Mouse (Mus musculus) bone marrow macrophage, adult 2 months (primary cell): Measurements from ENCODE around the gene Arid1b. TPM values are rescaled to one million over a fixed set of nuclear protein-coding genes. Genes with fewer than 3 reads are reported as not detected.

Experiments
- H3K27ac ChIP-seq: 2 replicates; pipeline ENCODE4 v1.5.1; 2012; ENCODE audit warnings: low read depth, low read length; ENCODE audit not compliant: insufficient read depth
- H3K4me1 ChIP-seq: 2 replicates; pipeline ENCODE4 v1.6.1; 2012; ENCODE audit warnings: low read length; ENCODE audit not compliant: control insufficient read depth, insufficient read depth
- H3K4me3 ChIP-seq: 2 replicates; pipeline ENCODE4 v1.5.1; 2012; ENCODE audit warnings: mild to moderate bottlenecking, low read length, moderate library complexity; ENCODE audit not compliant: insufficient read depth
- CTCF ChIP-seq: IDR thresholded peaks from 2 replicates; pipeline ENCODE4 v1.5.1; 2012; ENCODE audit warnings: low read depth, mild to moderate bottlenecking, low read length, moderate library complexity
- POLR2A ChIP-seq: IDR thresholded peaks from 2 replicates; pipeline ENCODE4 v1.6.1; 2012; ENCODE audit warnings: mild to moderate bottlenecking, low read depth, low read length, borderline replicate concordance
- polyA plus RNA-seq: library from polyadenylated mRNA; stranded (reverse); fragments of >200 nt; gene quantifications from 2 replicates; pipeline ENCODE4 v1.2.4, GENCODE M21; 2012; ENCODE audit not compliant: missing spikeins, insufficient read depth, insufficient read length

The Arid1b gene
- polyA plus RNA-seq, 1 experiment = 25.8 TPM

DNA sequence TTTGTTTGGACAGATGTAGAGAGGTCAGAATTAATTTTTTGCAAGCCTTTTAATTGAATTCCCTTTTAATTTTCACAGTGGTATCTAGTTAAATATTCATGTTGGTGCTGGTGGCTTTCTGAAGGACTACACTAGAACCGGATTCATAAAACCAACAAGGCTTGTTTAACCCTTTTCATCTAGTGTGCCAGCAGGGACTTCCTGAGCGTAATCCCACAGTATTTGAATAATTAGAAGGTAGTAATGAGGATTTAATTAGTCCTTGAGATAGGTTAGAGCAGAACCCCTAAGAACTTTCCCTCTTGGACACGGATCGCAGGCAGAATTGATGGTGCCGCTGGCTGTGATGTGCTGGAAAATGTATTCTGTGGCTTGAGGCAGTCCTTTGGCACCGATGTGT is 273.6 kb downstream of the Arid1b start:
- Histone ChIP-seq H3K4me3 (no peak overlapping the region), H3K4me1 (peaks cover 21% of the 10 kb centered on the region), H3K27ac (no peak overlapping the region)
- TF ChIP-seq POLR2A (no peak), CTCF (no peak)

DNA sequence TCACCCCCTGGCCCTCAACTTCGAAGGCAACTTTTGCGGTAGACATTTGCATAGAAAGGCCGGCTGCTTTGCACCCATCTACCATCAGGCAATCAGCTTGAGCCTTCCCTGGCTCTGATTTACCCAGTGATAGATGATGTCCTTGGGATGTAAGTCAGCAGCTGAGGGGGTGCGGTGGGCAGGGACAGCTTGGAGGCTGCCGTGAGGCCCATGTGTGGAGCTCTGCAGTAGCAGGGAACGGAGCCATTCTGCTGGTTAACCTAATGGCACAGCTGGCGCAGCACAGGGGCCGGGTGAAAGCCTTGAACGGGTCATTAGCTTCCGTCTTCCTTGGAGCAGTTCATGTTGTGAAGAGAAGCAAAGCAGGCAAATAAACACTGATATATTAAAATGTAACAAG is 275.2 kb downstream of the Arid1b start:
- peaks cover 14% of the 10 kb centered on the region for H3K4me1 ChIP-seq
- H3K27ac ChIP-seq = no peak overlapping the region
- no peak for TF ChIP-seq CTCF
- TF ChIP-seq POLR2A = no peak
- no peak overlapping the region for H3K4me3 ChIP-seq

DNA sequence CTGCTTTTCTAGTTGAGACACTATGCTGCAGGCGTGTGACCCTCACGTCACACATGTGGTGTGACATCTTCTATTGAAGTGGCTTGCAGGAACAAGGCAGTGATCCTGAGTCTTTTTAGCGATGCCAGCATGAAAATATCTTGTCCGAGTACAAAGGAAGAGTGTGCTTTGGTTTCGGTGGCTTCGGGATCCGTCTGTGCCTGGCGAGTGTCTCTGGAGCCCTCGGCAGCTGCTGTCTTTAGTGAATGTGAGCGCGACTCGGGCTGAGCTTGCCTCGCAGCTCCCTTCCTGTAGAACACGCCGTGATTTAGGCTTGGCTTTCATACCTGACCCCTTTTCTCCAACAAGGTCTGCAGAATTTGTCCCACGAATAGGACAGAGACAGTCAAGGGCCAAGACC is 275.6 kb downstream of the Arid1b start:
- TF ChIP-seq CTCF (no peak), POLR2A (no peak)
- Histone ChIP-seq H3K4me3 (no peak overlapping the region), H3K4me1 (peaks cover 12% of the 10 kb centered on the region), H3K27ac (no peak overlapping the region)

DNA sequence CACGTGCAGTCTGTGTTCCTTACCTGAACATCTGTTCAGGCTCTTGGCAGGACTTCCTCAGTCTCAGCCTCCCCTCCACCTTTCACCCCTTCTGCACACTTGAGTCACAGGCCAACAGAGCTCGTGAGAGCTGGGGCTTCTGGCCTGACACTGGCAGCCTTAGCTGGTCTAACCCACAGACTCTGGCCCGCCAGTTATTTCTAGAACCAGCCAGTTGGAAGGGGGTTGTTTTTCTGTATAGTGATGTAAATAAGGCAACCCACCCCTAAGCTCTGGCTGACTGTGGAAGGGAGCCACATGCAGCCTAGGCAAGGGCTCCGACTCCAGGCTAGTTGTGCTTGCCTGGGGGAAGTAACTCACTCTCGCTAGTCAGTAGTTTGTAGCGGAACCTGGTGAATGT is 276.7 kb downstream of the Arid1b start:
- H3K4me3 ChIP-seq = no peak overlapping the region
- TF ChIP-seq CTCF = no peak

DNA sequence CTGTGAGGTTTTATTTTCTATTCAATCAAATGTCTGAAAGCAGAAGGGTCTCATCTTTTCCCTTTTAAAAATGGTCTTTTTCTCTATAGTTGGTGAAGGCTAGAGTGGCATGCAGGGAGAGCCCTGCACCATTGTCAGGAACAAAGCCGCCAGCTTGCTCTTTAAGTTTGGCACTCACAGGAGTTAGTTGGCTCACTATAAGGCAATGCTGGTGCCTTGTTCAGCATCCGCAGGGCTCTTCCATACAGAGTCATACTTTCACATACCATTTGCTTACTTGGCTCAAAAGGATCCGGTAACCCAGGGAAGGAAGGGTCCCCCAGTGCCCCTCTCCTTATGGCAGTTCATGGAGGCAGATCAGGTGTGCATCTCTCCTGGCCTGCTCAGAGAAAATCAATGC is 279.0 kb downstream of the Arid1b start:
- H3K4me3 ChIP-seq = no peak overlapping the region
- TF ChIP-seq CTCF (no peak), POLR2A (no peak)
- H3K4me1 ChIP-seq = peaks cover 10% of the 10 kb centered on the region
- H3K27ac ChIP-seq = no peak overlapping the region

More for the DNA sequence above, 276.7 kb downstream of the Arid1b start:
- no peak overlapping the region for H3K27ac ChIP-seq
- peaks cover 12% of the 10 kb centered on the region for H3K4me1 ChIP-seq

DNA sequence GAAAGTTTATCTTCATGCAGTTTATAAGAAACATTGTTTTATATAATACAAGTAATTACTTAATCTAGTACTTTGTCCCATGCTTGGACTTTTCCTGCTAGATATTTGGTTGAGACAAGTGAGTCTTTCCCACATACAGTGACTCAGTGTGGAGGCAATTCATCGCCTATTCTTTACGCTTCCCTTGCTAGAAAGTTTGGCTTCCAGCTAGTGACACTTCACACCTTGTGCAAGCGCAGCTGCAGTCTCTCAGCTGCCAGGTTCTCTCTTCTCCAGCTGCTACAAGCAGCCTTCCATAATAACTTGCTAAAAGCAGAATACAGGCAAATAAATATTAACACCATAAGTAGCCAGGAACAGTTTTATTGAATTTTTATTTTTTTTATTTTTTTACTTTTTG is 279.6 kb downstream of the Arid1b start:
- H3K27ac ChIP-seq = no peak overlapping the region
- TF ChIP-seq CTCF = no peak
- no peak for TF ChIP-seq POLR2A
- H3K4me3 ChIP-seq = no peak overlapping the region
- peaks cover 10% of the 10 kb centered on the region for H3K4me1 ChIP-seq

DNA sequence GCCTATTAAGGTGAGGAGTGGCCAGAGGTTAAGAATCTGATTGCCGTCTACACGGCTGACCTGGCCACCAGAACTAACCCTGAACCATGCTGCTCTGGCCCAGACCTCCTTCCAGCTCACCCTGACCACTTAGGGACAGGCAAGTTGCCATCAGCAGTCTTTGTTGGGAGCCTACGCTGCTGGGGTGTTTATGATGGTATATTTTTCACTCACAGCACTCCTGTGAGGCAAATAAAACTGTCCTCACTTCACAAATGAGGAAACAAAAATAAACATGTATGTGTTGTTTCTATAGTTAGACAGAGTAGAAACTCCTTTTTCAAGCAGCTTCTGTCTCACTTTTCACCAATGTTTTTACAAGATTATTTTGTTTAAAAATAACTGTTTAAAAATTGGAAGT is 280.3 kb downstream of the Arid1b start:
- Histone ChIP-seq H3K27ac (no peak overlapping the region), H3K4me1 (peaks cover 10% of the 10 kb centered on the region), H3K4me3 (no peak overlapping the region)
- TF ChIP-seq CTCF (no peak), POLR2A (no peak)

DNA sequence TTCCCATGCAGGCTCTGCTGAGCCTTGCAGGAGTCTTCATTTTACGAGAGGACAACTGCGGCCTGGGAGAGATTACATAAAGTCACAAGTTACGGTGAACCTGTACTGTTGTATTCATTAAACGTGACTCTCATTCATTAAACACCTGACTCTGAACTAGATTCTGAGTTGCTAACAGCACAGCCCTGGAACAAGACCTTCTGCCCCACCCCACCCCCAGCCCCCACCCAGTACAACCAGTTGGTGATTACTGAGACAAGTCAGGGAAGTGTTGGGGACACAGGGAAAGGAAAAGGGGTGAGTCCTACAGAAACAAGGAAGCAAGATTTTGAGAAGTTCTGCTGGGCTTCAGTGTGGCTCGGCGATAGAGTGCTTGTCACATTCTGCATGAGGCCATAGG is 281.6 kb downstream of the Arid1b start:
- Histone ChIP-seq H3K27ac (0 out of 2 replicates have a peak overlapping the region, but pooled peaks have one; percentile 13), H3K4me3 (no peak overlapping the region), H3K4me1 (peaks cover 10% of the 10 kb centered on the region)
- TF ChIP-seq CTCF (0 out of 2 replicates have a peak, but pooled peaks have one; percentile 11), POLR2A (no peak)

DNA sequence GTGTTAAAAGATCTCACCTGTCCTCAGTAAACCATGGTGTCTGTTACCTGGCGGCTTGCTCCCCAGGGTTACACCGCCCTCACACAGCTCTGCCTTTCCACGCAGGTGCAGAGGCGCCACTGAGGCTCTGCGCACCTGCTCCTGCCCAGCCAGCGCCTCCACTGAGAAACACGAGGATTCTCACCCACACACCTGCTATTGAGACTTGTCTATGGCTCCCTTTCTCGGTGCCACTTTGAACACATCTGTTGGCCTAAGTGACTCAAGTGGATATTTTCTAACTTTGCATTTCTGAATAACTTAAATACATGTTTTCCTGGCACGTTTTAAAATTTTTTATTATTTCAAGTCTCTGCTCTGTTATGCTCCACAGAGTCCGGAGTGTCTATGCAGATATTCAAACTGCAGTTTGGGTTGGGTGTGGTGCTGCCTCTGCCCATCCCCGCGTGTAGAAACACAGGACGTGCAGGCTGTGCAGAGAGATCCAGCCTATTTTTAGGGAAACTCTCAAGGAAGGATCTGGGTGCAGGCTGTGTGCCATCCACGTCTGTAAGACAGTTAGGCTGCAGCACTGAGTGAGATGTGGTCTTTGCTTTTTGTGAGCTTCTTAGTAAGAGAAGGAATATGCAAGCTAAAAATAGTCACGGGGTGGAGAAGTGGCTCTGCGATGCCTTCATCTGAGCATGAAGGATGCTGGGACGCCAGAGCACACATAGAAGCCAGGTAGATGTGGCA is 283.2 kb downstream of the Arid1b start:
- Histone ChIP-seq H3K4me3 (no peak overlapping the region), H3K27ac (no peak overlapping the region), H3K4me1 (peaks cover 10% of the 10 kb centered on the region)
- TF ChIP-seq CTCF (no peak), POLR2A (no peak)

DNA sequence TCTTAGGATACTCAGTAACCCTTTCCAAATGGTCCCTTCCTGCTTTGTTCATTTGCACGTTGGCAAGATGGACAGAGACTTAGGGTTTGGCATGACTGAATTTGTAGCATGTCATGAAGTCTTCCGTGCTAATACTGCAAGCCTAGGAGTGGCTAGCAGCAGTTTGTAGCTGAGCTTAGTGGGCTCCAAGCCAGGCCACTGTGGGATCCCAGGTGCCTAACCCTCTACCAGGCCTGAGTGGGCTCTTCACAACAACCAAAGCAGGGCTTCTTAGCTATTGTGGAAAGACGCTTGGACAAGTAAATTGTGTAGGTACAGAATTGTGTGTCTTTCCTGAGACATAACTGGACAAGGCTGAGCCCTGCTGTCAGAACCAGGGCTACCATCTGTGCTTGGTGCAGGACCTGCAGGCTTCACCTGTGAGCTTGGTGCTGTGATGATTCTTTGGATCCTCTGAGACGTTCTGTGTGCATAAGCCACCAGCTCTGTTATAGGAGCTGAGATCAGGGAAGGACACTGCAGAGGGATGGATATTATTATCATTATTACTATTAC is 286.4 kb downstream of the Arid1b start:
- Histone ChIP-seq H3K27ac (no peak overlapping the region), H3K4me1 (peaks cover 2% of the 10 kb centered on the region), H3K4me3 (no peak overlapping the region)
- no peak for TF ChIP-seq POLR2A
- no peak for TF ChIP-seq CTCF

DNA sequence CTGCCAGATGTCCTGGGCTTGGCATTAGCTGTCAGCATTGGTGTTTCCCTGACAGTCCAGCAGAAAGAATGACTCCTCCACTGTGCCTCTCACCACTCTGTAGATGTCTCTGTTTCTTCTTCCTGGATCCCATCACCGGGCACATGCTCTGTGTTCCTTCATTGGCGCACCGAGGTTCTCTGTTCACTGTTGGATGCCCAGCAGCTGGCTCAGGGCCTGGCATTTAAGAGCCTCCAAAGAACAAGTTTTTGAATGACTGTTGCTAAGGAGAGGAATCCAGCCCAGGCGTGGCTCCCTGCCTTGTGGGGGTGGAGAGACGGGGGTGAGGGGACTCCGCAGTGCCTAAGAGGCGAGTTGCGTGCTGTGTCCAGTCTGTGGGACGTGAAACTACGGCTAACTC is 290.7 kb downstream of the Arid1b start:
- Histone ChIP-seq H3K4me1 (no peaks in the 10 kb centered on the region), H3K4me3 (no peak overlapping the region), H3K27ac (no peak overlapping the region)
- TF ChIP-seq POLR2A = no peak
- TF ChIP-seq CTCF = no peak
